Mouse (Mus musculus) frontal cortex, adult 2 months (tissue): Measurements from ENCODE around the gene Gm49661. TPM values are rescaled to one million over a fixed set of nuclear protein-coding genes. Genes with fewer than 3 reads are reported as not detected.

Source experiments
- DNase-seq, 2 experiments: peaks; one replicate each; pipeline ENCODE4 v3.0.0; 2022; ENCODE audit warnings: low spot score in 1 of 2; ENCODE audit errors: extremely low spot score in 1 of 2
- polyA plus RNA-seq: library from polyadenylated mRNA; depleted of rRNA; stranded (reverse); fragments of >200 nt; gene quantifications from 2 replicates; pipeline ENCODE4 v1.2.3, GENCODE M21; 2012; rRNA removed

Gene Gm49661
- polyA plus RNA-seq = not detected in 2 replicates

DNA sequence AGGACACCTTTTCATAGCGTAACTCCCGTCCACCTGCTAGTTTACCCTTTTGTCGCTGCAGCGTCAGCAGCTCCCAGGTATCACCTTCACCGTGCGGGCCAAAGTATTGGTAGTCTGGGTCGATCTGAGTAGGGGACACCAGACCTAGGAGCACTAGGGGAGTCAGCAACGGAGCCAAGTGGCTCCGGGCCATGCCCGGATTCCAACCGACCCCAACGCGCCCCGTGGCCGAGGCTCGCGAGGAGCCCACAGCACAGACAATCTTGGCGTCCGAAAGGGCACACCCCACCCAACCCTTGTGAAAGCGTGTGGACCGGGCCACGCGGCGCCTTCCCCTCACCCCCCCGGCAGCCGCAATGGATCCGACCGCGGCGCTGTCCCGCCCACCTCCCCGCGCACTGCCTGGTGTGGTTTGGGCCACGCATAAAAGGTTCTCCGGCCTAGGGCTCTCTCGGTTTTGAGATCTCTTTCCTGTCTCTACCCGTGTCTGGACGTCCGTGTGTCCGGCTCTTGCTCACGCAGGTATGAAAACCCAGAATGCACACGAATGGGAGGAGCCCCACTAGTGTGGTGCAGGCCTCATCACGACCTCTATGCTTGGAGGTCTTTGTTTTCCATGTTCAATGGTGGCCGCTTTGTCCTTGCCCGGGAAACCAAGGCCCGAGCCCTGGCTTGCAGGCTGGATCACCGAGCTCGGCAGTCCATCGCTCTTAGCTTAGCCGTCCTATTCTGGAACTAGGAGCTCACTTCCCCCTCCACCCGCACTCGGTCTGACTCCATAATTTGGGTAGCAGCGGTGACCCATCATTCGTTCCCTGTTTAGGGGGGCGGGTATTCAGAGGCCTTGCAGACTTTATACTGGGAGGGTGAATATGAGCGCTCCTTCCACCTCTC lies at the start of gene Gm49661, which contains the start of the genes Prdx2 and Rnaseh2a:
Gene Gm49661 (minus strand): TSS at position 193 of the 894 bp plus-strand sequence.
Gene Prdx2 (plus strand): TSS at position 347 of the 894 bp plus-strand sequence.
Gene Rnaseh2a (minus strand): TSS at position 527 of the 894 bp plus-strand sequence.
- peak in 1 of 2 experiments; percentile 77 for DNase-seq

DNA sequence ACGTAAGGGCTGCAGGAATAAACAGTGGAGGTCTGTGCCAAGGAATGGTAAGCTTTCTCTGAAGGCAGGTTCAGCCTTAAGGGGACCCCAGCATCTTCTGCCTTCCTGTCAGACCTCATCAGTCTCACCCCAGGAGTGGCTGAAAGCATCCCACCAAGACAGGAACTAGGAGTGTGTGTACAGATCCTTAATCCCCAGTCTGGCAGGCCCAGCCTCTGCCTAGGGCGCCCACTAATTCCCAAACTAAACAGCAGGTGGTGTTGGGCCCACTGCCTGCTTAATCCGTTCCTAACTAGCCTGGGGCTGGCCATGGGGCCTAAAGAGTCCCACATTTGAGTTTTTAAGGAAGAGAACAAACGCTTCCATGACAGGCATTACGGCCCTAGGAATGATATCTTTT lies 48.0 kb upstream of the Gm49661 start:
- no peak for DNase-seq

DNA sequence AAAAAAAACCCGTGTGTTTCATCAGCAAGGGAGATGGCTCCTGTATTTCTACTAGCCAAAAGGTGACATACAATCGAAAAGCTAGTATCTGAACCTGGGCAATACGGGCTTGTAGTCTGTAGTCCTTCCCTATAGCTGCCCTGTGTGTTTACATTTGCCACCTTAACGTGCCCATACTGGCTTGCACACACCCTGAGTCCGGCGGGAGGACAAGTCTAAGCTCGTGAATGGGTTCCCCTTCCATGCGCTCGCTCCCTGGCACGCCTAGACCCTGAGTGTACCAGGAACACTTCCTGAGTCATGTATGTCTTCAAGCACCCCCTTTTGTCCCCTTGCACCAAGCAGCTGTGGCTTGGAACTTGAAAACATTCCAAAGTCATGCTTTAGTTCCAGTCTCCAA lies 47.5 kb upstream of the Gm49661 start:
- DNase-seq = no peak

DNA sequence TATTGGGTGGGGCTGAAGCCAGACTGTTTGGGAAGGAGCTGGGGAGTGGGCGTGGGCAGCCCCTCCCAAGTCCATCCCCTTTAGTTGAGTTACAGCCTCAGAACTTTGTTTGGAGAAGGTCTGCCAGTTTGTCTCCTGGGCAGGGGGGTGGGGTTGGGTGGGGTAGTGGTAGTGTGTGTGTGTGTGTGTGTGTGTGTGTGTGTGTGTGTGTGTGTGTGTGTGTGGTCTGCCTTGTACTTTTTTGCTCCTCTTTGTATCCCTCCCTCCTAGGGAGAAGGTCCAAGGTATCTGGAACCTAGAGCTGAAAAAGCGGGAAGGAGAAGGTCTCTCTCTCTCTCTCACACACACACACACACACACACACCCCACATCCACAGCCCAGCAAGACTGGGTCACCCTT lies 45.2 kb upstream of the Gm49661 start, which contains the start of gene Best2:
Gene Best2 (minus strand): TSS at position 101 of the 400 bp plus-strand sequence.
- DNase-seq = no peak

DNA sequence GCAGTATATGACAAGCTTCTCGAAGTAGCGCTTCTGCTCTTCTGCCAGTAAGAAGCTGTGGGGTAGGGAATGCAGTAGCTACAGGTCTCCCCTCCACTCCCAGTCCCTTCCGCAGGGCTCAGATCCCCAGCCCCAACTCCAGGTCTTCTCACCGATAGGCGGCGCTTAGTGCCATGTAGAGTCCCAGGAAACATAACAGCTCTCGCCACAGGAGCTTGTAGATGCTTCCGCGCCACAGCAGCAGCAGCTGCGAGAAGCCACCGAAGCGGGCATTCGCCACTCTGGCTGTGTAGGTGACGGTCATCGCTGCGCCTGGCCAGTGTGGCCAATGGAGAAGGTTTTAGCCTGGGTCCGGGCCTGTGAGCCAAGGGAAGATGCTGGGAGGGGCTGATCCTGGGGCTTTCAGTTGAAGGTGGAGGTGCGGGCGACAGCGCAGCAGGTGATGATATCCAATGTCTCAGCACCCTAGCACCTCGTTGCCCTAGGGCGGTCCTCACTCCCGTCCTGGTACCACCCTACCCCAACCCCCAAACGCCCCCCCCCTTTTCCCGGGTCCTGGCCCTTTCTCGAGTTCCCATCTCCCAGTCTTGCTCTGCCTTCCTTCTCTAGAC lies 44.1 kb upstream of the Gm49661 start:
- peak; percentile 56 to 83 for DNase-seq

DNA sequence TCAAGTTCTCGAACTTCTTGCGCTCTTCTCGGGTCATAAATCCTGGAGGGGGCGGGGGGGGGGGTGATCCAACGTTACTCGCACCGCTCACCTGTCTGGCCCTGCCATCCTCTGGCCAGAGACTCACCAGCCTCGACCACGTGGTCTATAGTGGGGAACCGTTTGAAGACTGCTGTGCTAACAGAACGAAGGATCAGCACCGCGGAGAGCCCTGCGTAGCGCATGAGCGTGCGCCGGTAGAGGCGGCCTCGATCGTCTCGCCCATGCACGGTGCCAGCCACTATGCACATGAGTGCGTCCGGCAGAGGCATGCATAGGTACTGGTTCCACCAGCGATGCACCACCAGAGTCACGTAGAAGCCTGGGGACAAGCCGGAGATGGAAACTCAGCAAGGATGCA lies 42.0 kb upstream of the Gm49661 start:
- DNase-seq = no peak

DNA sequence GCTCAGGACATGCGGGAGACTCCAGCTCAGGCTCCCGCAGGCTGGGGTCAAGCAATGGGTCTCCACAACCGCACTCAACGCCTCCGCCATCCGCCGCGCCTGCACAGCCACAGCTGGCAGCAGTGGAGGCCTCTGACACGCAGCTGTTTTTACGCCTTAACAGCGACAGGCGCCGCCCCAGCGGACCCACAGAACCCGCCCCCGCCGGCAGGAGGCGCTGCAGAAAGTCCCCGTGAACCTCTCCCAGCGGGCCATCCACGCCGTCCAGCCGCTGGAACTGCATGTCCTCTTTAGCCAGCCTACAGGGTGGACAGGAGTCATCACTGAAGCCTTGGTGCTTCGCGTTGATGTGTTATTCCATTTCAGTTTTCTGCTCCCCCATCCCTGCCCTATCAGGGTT lies 38.5 kb upstream of the Gm49661 start:
- no peak for DNase-seq

DNA sequence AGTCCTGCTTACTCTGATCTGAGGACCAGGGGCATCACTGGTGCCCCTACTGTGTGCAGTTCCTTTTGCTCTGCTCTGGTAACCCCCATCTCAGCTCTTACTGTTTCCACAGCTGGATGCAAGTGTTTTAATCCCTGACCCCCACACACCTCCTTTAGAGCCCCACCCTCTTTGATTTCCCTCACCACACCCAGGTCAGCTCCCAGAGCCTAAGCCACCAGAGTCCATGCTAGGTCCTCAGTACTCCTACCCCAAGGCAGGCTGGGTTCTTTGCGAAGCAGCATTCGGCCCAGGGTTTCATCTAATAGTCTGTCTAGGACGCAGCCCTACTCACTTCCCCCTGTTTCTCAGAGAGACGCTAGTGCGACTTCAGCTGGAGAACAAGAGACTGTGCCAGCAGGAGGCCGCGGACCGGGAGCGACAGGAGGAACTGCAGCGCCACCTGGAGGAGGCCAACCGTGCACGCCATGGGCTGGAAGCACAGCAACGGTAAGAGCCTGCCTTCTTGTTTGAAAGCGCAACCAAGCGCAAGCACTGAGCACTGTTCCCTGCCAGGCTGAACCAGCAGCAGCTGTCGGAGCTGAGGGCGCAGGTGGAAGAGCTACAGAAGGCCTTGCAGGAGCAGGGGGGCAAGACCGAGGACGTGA lies 28.5 kb upstream of the Gm49661 start:
- DNase-seq = peak; percentile 81 to 97

DNA sequence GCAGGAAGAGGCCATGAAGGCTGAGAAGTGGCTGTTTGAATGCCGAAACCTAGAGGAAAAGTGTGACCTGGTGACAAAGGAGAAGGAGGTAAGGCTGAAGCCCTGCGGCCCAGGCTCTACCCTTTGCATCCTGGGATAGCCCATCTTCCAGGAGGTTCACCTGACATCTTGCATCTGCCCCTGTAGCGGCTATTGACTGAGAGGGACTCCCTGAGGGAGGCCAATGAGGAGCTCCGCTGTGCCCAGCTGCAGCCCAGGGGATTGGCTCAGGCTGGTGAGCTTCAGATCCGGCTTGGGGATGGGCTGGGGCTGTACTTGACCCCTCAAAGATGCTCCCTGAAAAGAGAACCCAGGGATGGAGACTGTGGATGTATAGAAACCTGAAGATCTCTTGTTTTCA lies 27.7 kb upstream of the Gm49661 start:
- DNase-seq = no peak

DNA sequence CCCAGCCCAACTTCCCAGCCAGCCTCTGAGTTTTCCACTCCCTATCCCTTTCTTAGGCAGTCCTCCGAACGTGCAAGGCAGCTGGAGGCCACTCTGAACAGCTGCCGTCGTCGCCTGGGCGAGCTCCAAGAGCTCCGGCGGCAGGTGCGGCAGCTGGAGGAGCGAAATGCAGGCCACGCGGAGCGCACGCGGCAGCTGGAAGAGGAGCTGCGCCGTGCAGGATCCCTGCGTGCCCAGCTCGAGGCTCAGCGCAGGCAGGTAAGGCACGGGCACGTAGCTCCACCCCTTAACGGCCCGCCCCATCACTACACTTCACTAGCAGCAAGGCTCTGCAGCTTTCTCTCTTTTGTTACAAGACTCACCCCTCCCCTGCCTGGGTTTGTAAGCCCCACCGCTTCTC lies 26.4 kb upstream of the Gm49661 start:
- DNase-seq = no peak

DNA sequence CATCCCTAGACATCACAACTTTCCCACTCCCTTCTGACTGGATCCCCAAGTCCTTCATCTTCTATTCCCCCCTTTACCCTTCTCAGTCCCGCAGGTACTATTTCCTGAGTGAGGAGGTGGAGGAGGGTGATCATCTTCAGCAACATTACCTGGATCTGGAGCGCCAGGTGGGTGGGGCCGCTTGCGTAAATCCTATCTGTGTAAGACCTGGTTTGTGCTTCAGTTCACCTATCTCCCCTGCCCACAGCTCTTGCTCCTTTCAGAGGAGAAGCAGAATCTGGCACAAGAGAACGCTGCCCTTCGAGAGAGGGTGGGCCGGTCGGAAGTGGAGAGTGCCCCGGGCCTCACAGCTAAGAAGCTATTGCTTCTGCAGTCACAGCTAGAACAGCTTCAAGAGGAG lies 25.1 kb upstream of the Gm49661 start:
- DNase-seq = no peak

DNA sequence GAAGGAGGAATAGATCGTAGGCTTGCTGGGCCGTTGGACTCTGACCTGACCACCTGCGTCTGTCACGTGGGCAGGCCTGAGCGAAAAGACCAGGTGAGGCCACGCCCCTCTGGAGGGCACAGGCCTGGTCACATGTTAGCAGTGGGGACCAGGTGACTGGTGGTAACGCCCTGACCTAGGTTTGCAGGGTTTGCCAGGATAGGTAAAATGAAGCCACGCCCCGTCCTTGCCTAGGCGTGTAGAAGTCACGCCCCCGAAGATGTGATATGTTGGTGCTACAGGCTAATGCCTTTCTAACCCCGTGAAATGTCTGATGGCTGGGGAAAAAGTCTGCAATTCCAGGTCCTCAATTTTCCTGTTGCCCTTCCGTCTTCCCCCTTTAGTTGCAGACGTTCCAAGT lies 21.6 kb upstream of the Gm49661 start:
- no peak for DNase-seq

DNA sequence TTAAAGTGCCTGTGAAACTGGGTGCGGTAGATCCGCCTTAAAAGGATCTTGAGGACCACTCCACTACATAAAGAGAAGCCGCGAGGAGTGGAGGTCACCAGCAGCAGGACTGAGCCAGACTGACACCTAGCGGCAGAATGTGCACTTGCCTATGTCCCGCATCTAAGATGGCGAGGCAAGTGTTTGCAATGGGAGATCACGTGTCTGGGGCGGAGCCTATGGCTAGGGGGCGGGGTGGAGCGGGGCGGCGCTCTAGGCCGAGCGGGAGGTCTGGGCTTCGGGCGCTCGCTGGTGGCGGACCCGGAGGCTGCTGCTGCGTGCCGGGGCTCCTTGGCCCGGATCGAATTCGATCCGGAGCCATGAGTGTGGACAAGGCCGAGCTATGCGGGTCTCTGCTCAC lies 21.1 kb upstream of the Gm49661 start, which contains the start of gene Hook2:
Gene Hook2 (plus strand): TSS at position 255 of the 400 bp plus-strand sequence.
- peak; percentile 95 to 98 for DNase-seq

DNA sequence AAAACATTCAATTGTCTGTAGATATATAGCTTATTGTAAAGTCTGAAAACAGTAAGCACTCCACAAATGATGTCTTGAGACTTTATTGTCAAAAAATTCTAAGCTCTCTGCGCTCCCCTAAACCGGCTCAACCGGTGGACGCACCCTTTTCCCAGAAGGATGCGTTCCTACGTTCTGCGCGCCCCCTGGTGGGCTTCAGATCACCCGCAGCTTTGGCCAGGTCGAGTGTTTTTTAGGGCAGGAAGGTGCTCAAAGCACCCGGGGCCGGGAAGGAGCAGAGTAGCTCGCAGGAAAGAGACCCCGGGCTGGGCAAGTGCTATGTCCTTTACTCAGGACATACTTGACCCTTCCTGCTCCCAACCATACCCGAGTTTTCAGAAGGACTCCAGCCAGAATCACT lies 20.6 kb upstream of the Gm49661 start:
- DNase-seq = peak; percentile 77 to 94

DNA sequence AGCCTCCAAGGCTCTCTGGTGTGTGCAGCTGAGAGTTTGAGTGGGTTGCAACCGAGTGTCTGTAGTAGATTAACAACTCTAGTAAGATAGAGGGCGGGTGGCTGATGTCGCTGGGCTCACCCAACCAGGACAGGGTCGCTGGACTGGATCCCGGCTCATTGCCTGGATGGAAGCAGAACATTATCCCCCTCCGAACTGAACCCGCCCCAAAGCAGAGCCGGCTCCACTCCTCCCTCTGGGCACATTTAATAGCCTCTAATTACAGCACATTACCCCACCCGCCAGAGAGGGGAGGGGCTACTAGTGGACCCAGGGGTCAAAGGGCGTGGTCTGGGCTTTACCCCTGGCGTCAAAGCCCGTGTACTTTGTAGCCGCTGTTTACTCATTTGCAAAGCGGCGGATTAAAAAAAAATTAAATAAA lies 20.1 kb upstream of the Gm49661 start:
- no peak for DNase-seq

DNA sequence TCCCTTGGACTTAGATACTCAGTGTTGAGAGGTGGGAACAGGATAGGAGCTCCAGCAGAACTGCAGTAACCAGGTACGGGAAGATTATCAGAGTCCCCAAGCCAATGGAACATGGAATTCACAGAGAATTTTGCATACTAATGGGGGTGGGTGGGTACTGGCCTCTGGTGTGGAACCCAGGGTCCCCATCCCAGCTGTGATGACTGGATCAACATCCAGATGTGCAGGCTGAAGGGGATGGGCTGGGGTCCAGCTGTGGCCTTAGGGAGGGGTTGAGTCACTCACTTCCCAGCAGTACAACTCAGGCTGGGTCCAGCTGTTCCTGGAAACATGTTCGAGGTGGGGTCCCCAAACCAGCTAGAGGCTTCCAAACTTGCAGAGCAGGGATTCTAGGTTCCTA lies 18.7 kb upstream of the Gm49661 start:
- DNase-seq = no peak

DNA sequence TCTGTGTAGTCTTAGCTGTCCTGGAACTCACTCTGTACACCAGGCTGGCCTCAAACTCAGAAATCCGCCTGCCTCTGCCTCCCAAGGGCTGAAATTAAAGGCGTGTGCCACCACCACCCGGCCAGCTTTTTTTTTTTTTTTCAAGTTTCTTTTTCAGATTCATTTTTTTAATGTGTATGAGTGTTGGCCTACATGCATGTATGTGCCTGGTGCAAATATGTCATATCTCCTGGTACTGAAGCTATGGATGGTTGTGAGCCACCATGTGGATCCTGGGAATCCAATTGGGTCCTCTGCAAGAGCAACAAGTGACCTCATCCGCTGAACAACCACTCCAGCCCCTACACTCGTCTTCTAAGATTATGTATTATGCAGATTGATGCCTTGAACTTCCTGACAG lies 18.2 kb upstream of the Gm49661 start:
- DNase-seq = no peak

DNA sequence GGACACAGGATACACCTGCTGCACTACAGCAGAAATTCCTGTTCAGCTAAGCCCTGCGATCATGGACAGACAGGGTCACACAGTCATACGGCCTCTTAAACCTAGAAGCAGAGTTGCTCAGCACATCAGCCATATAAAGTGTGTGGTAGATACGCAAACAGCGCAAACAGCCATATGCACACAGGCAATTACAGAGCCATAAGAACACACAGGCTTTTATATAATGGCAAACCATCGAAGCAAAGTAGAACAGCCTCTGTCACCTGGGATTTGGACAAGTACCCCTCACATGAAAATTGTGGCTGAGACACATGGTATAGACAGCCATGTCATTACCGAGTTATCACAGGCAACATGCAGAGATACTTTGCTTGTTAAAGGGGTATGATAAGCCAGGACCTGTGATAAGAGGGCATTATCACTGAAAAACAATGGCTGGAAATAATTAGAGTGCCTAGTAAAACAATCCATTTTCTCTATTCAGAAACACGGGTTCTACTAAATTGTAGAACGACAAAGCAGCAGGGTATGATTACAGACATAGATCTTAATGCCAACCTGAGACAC lies 17.2 kb upstream of the Gm49661 start:
- no peak for DNase-seq

DNA sequence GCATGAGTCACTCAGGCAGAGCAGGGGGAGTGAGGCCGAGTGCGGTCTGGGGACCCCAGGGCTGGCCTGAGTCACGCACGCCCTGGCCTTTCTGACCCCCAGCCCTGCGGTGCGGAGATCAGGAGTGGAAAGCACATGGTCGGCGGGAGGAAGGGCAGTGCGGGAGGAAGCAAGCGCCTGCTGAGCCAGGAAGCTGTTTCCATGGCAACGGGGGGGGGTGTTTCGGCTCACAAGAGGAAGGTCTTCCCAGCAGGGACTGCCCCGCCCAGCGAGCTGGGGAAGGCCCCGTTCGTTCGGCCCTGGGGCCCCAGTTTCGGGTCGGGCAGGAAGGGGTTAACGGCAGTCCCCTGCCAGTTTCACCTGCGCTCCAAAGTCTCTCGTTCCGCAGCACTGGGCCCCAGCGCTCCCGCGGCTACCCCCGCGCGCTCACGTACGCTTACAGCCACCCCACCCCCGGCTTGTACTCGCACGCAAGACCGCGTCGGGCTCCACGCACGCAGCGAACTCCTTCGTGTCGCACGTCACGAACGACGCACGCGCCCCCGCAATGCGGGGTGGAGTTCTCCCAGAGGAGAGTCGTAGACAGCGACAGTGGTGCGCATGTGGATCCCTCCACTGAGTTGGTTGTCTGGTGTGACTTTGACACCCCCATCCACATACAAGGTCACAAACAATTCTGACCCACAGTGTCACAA lies 16.6 kb upstream of the Gm49661 start:
- DNase-seq = peak; percentile 92 to 96

DNA sequence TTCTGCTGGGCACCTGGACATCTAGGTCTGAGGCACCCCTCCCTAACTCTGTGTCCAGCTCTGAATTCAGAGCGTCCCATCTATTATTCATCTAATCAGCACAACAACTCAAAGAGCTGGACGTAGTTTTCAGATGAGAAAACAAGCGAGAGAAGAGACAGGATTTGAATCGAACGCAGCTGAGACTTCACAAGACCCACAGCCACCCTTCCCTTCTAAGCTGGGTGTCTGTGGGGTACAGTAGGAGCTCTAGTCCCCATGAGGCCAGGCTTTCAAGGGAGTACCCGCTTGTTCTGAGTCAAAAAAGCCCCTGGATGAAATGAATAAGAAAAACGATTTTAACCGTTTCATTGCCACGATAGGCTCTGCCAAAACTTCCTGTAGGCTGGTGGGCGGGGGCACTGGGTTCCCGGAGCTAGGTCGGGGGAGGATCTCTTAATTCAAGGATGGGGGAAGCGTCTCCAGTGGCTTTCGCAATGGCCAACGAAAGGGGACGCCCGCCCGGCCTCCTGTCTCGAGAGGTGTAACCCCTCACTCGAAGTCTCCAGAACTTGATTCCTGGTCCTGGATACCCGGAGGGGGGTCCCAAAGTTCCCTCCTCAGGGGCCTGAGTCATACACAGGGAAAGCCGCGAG lies 15.9 kb upstream of the Gm49661 start:
- peak in 1 of 2 experiments; percentile 55 for DNase-seq
